Mouse (Mus musculus) limb, embryonic 12.5 days (tissue): ENCODE data around the gene Trim29. TPM values are rescaled to one million over a fixed set of nuclear protein-coding genes. Genes with fewer than 3 reads are reported as not detected.

Experiments used
- ATAC-seq: fragments of 200-750 bp; cut with Nextera tagmentation; 2 replicates; pipeline ENCODE4 v1.8.0; 2017; ENCODE audit warnings: low read depth, moderate TSS enrichment; ENCODE audit not compliant: insufficient number of reproducible peaks, insufficient read depth, low FRiP score, low TSS enrichment
- H3K27ac ChIP-seq: fragments of 300-500 bp; sonication (generic); 2 replicates; pipeline ENCODE4 v1.5.1; 2016; ENCODE audit warnings: mild to moderate bottlenecking, moderate library complexity
- H3K27me3 ChIP-seq: fragments of 300-500 bp; sonication (generic); 2 replicates; pipeline ENCODE4 v1.6.1; 2016; ENCODE audit warnings: mild to moderate bottlenecking, moderate library complexity
- H3K36me3 ChIP-seq: fragments of 300-500 bp; sonication (generic); 2 replicates; pipeline ENCODE4 v1.6.1; 2016; ENCODE audit warnings: mild to moderate bottlenecking, moderate library complexity
- H3K4me1 ChIP-seq: fragments of 300-500 bp; sonication (generic); replicated peaks from 2 replicates; pipeline ENCODE4 v1.6.1; 2016
- H3K4me2 ChIP-seq: fragments of 300-500 bp; sonication (generic); 2 replicates; pipeline ENCODE4 v1.6.1; 2016; ENCODE audit warnings: mild to moderate bottlenecking, moderate library complexity
- H3K4me3 ChIP-seq: fragments of 300-500 bp; sonication (generic); replicated peaks from 2 replicates; pipeline ENCODE4 v1.5.1; 2016; ENCODE audit warnings: mild to moderate bottlenecking
- H3K9ac ChIP-seq: fragments of 300-500 bp; sonication (generic); replicated peaks from 2 replicates; pipeline ENCODE4 v1.6.1; 2016; ENCODE audit warnings: mild to moderate bottlenecking, moderate library complexity
- H3K9me3 ChIP-seq: fragments of 300-500 bp; sonication (generic); 2 replicates; pipeline ENCODE4 v1.6.1; 2016; ENCODE audit warnings: mild to moderate bottlenecking, moderate library complexity
- WGBS: fragments of 180-500 bp; shearing (Covaris S2); methylation state at CpG from one replicate; pipeline ENCODE4 v1.1.7; 2016; 5-methylcytosine and 5-hydroxymethylcytosine counted together
- polyA plus RNA-seq: library from polyadenylated mRNA; unstranded; fragments of >200 nt; fragmentation: Nextera tagmentation; extraction: Ambion mirVana; gene quantifications from 2 replicates; pipeline ENCODE4 v1.2.1, GENCODE M21; 2016

Trim29 gene
- polyA plus RNA-seq, 1 experiment from 2014 or later: 11.1 TPM

GRCm38 (mm10) chr9:43313805-43314204, 3.2 kb downstream of the Trim29 start:
- no peak overlapping the region for H3K4me3 ChIP-seq
- H3K9me3 ChIP-seq: no peaks in the 10 kb centered on the region
- H3K27me3 ChIP-seq: peaks cover 8% of the 10 kb centered on the region
- H3K27ac ChIP-seq: no peak overlapping the region
- ATAC-seq: no peak
- no peak overlapping the region for H3K4me2 ChIP-seq
- 74% methylated on average over 3 of the region's 3 CpGs for WGBS
- H3K36me3 ChIP-seq: no peaks in the 10 kb centered on the region
- no peak overlapping the region for H3K9ac ChIP-seq
- no peaks in the 10 kb centered on the region for H3K4me1 ChIP-seq

- H3K36me3 ChIP-seq: no peaks in the 10 kb centered on the region
- no peak for ATAC-seq
- WGBS: 72% methylated on average over 3 of the region's 3 CpGs
- no peak overlapping the region for H3K9ac ChIP-seq
- no peaks in the 10 kb centered on the region for H3K4me1 ChIP-seq
- no peak overlapping the region for H3K27ac ChIP-seq
- H3K9me3 ChIP-seq: no peaks in the 10 kb centered on the region
- no peak overlapping the region for H3K4me3 ChIP-seq
- no peak overlapping the region for H3K4me2 ChIP-seq
- peaks cover 8% of the 10 kb centered on the region for H3K27me3 ChIP-seq
These were observed 4.8 kb downstream of the Trim29 start for GRCm38 (mm10) chr9:43315320-43315950.

DNA sequence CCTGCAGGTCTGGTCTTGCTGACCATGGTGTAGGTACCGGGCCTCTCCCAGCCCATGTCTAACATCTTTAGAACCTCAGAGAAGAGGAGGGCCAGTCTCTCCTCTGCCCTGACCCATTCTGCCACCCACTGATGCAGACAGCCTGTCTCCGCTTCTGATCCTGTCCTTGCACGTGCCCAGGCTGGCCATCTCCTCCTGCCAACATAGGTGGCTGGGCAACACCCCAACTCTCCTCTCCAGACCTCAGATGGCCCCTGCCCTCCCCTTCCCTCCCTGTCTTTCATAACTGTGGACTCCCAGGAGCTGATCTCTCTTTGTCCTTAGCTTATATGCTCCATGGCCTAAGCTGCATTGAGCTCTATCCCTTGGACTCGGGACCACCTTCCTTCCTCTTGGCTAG, 5.8 kb downstream of the Trim29 start:
- Histone ChIP-seq H3K36me3 (no peaks in the 10 kb centered on the region), H3K9ac (no peak overlapping the region), H3K4me3 (no peak overlapping the region), H3K4me1 (no peaks in the 10 kb centered on the region), H3K27me3 (peaks cover 3% of the 10 kb centered on the region; the same call in 1 of the 2 replicates), H3K9me3 (no peaks in the 10 kb centered on the region), H3K4me2 (no peak overlapping the region), H3K27ac (no peak overlapping the region)
- no peak for ATAC-seq
- WGBS: 87% methylated on average over 4 of the region's 4 CpGs

GRCm38 (mm10) chr9:43318661-43319060, 8.0 kb downstream of the Trim29 start:
- no peaks in the 10 kb centered on the region for H3K4me1 ChIP-seq
- H3K4me2 ChIP-seq: no peak overlapping the region
- H3K9ac ChIP-seq: no peak overlapping the region
- no peak; the same call in 1 of the 2 replicates for ATAC-seq
- 59% methylated on average over 10 of the region's 10 CpGs for WGBS
- H3K9me3 ChIP-seq: no peaks in the 10 kb centered on the region
- H3K27me3 ChIP-seq: peaks cover 3% of the 10 kb centered on the region; the same call in 1 of the 2 replicates
- no peaks in the 10 kb centered on the region for H3K36me3 ChIP-seq
- H3K27ac ChIP-seq: no peak overlapping the region
- no peak overlapping the region for H3K4me3 ChIP-seq

DNA sequence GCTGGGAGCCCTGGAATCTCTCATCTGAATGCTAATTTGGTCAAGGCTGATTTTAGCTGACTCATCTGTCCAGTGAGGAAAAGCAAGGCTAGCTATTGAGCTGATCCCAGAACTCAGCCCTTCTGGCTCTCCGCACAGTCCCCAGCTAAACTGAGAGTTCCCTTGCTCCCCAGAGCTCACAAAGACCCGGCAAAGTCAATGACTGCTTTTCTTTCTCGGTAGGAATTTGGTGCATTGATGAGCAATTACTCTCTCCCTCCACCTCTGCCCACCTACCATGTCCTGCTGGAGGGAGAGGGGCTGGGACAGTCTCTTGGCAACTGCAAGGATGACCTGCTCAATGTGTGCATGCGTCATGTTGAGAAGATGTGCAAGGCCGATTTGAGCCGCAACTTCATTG, 11.3 kb downstream of the Trim29 start:
- Histone ChIP-seq H3K4me1 (no peaks in the 10 kb centered on the region), H3K9me3 (no peaks in the 10 kb centered on the region), H3K27ac (no peak overlapping the region), H3K36me3 (no peaks in the 10 kb centered on the region), H3K27me3 (peaks cover 6% of the 10 kb centered on the region; the same call in 1 of the 2 replicates), H3K4me2 (no peak overlapping the region), H3K9ac (no peak overlapping the region), H3K4me3 (no peak overlapping the region)
- 87% methylated on average over 6 of the region's 6 CpGs for WGBS
- ATAC-seq: no peak

DNA sequence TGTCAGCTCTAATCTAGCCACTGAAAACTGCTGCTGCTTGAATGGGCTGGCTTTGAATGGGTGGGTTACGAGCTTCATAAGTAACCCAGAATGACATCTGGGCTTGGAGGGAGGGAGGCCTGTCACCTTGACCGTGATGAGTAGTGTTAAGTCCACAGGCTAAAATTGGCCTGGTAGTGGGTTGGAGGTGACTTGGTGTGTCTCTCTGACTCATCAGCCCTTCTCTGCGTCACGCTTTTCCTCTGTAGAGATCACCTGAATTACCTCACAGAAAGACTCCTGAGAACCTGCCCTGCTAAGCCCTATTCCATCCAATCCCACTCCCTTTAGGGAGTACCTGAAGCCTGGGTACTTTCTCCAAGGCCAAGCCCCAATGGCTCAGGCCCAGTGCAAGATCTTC, 12.0 kb downstream of the Trim29 start:
- Histone ChIP-seq H3K36me3 (no peaks in the 10 kb centered on the region), H3K9ac (no peak overlapping the region), H3K4me3 (no peak overlapping the region), H3K9me3 (no peaks in the 10 kb centered on the region), H3K4me1 (peaks cover 5% of the 10 kb centered on the region; the same call in 1 of the 2 replicates), H3K4me2 (no peak overlapping the region), H3K27ac (no peak overlapping the region), H3K27me3 (peaks cover 6% of the 10 kb centered on the region; the same call in 1 of the 2 replicates)
- WGBS: 85% methylated on average over 4 of the region's 4 CpGs
- ATAC-seq: no peak

GRCm38 (mm10) chr9:43325486-43325885, 14.8 kb downstream of the Trim29 start:
- Histone ChIP-seq H3K9me3 (no peaks in the 10 kb centered on the region), H3K4me3 (no peak overlapping the region), H3K36me3 (no peaks in the 10 kb centered on the region), H3K27me3 (peaks cover 6% of the 10 kb centered on the region; the same call in 1 of the 2 replicates), H3K27ac (no peak overlapping the region), H3K4me1 (peaks cover 11% of the 10 kb centered on the region; the same call in 1 of the 2 replicates), H3K9ac (no peak overlapping the region), H3K4me2 (no peak overlapping the region)
- WGBS: 67% methylated on average over 3 of the region's 3 CpGs
- no peak for ATAC-seq

DNA sequence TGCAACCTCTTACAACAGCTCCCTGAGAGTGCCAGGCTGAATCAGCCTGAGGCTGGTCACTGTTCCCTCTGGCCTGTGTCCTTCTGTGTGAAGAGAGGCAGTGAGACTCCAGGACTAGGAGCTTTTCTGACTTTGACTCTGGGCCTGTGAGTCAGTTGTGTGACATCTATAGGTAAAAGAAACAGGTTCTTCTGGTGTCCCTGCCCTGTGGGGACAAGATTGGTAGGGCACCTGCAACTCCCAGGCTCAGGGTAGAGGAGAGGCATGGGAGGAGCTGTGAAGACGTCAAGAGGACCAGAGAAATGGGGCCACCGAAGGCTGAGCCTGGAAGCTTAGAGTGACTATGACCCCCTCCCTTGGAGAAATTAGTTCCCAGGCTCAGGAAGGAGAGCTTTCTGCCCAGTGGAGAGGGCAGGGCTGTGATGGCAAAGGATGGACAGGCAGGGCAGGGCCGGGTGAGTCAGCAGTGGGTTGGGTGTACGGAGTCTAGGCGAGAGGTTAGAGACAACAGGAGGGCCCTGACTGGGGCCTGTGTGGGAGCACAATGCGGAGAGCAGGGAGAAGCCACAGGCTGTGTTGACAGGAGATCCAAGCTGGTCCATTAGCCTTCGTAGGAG, 15.5 kb downstream of the Trim29 start:
- no peak overlapping the region for H3K4me2 ChIP-seq
- no peak for ATAC-seq
- no peak overlapping the region for H3K4me3 ChIP-seq
- no peak overlapping the region for H3K9ac ChIP-seq
- H3K36me3 ChIP-seq: no peaks in the 10 kb centered on the region
- H3K9me3 ChIP-seq: no peaks in the 10 kb centered on the region
- no peak overlapping the region for H3K27ac ChIP-seq
- WGBS: 68% methylated on average over 7 of the region's 7 CpGs
- H3K27me3 ChIP-seq: peaks cover 6% of the 10 kb centered on the region; the same call in 1 of the 2 replicates
- peaks cover 11% of the 10 kb centered on the region; the same call in 1 of the 2 replicates for H3K4me1 ChIP-seq

DNA sequence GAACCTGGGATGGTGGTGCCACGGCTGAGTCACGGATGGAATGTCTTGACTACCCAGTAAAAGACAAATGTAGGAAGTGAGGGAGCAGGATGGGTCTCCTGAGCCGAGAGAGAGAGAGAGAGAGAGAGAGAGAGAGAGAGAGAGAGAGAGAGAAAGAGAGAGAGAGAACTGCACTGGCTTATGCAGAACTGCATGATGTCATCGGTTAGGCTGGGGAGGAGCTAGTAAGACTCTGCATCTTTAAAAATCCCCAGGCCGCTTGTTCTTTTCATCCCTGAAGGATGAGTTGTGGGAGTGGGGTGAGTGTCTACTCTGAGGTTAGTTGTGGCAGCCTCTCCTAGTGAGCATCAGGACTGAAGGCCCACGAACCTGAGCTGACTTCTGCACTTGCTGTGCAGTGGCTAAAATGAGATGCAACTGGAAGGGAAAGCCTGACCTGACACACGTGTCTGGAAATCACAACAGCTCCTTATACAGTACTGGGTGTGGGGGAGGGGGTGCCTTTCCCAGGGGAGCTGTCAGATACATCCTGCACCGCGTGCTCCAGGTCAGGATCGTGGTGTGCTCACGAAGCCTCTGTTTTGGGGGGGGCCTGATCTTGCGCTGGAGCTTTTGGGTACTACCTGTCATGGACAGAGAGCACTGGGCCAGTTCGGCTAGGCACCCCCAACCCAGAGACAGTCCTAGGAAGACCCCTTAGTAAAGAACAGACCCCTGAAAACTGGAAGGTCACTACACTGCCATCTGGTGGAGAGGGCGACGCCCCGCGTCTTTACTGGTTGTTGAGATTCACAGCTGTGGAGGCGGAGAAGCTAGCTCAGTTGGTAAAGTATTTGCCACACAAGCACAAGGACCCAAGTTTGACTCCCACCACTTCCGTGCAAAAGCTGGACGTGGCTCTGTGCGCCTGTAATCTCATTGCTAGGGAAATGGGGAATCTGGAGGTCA, 16.8 kb downstream of the Trim29 start:
- Histone ChIP-seq H3K27ac (no peak overlapping the region), H3K4me1 (peaks cover 11% of the 10 kb centered on the region; the same call in 1 of the 2 replicates), H3K9ac (no peak overlapping the region), H3K9me3 (no peaks in the 10 kb centered on the region), H3K36me3 (no peaks in the 10 kb centered on the region), H3K4me3 (no peak overlapping the region), H3K4me2 (no peak overlapping the region), H3K27me3 (peaks cover 6% of the 10 kb centered on the region; the same call in 1 of the 2 replicates)
- 51% methylated on average over 21 of the region's 21 CpGs for WGBS
- ATAC-seq: no peak

GRCm38 (mm10) chr9:43330426-43330825, 19.8 kb downstream of the Trim29 start:
- no peaks in the 10 kb centered on the region; the same call in 1 of the 2 replicates for H3K27me3 ChIP-seq
- 53% methylated on average over 5 of the region's 5 CpGs for WGBS
- H3K4me2 ChIP-seq: no peak overlapping the region
- H3K4me3 ChIP-seq: no peak overlapping the region
- H3K36me3 ChIP-seq: no peaks in the 10 kb centered on the region
- no peak overlapping the region for H3K9ac ChIP-seq
- H3K27ac ChIP-seq: no peak overlapping the region
- peaks cover 11% of the 10 kb centered on the region; the same call in 1 of the 2 replicates for H3K4me1 ChIP-seq
- H3K9me3 ChIP-seq: no peaks in the 10 kb centered on the region
- ATAC-seq: no peak
